Mouse (Mus musculus): ENCODE data around the gene Eef1a2. TPM values are rescaled to one million over a fixed set of nuclear protein-coding genes. Genes with fewer than 3 reads are reported as not detected.
A peak's percentile ranks its signal among the peaks of the same experiment; 100 is the strongest.

Eef1a2 gene
- polyA plus RNA-seq, 1 experiment from 2014 or later, result 1.6 TPM

GRCm38 (mm10) chr2:181157180-181157579 is 366 bp upstream of the Eef1a2 start:
- Histone ChIP-seq H3K4me3 (peak overlapping the region; percentile 46), H3K4me2 (replicated peaks) (peak overlapping the region; percentile 63), H3K4me1 (peaks cover 30% of the 10 kb centered on the region), H3K27me3 (peaks cover 46% of the 10 kb centered on the region), H3K9me3 (no peaks in the 10 kb centered on the region), H3K9ac (replicated peaks) (peak overlapping the region; percentile 58; the same call in 1 of the 2 replicates), H3K27ac (replicated peaks) (peak overlapping the region; percentile 83), H3K36me3 (no peaks in the 10 kb centered on the region)
- WGBS, result 78% methylated on average over 4 of the region's 4 CpGs
- ATAC-seq (ENCODE audit: low FRiP score, low read depth), result no peak

GRCm38 (mm10) chr2:181155801-181156200 is 1.0 kb downstream of the Eef1a2 start:
- H3K4me1 ChIP-seq, result peaks cover 30% of the 10 kb centered on the region
- H3K27me3 ChIP-seq, result peaks cover 52% of the 10 kb centered on the region
- peak overlapping the region; percentile 46 for H3K4me3 ChIP-seq
- no peak overlapping the region; the same call in 1 of the 2 replicates for H3K27ac ChIP-seq (replicated peaks)
- no peaks in the 10 kb centered on the region for H3K9me3 ChIP-seq
- ATAC-seq (ENCODE audit: low FRiP score, low read depth), result no peak
- H3K9ac ChIP-seq (replicated peaks), result peak overlapping the region; percentile 58; the same call in 1 of the 2 replicates
- H3K36me3 ChIP-seq, result no peaks in the 10 kb centered on the region
- WGBS, result 64% methylated on average over 4 of the region's 4 CpGs
- peak overlapping the region; percentile 63 for H3K4me2 ChIP-seq (replicated peaks)

- no peaks in the 10 kb centered on the region for H3K36me3 ChIP-seq
- no peak overlapping the region for H3K4me3 ChIP-seq
- WGBS, result 83% methylated on average over 8 of the region's 8 CpGs
- no peak overlapping the region for H3K4me2 ChIP-seq (replicated peaks)
- H3K9ac ChIP-seq (replicated peaks), result no peak overlapping the region
- H3K9me3 ChIP-seq, result no peaks in the 10 kb centered on the region
- H3K27me3 ChIP-seq, result peaks cover 61% of the 10 kb centered on the region
- no peak for ATAC-seq (ENCODE audit: low FRiP score, low read depth)
- peaks cover 25% of the 10 kb centered on the region for H3K4me1 ChIP-seq
- H3K27ac ChIP-seq (replicated peaks), result no peak overlapping the region
Observed at GRCm38 (mm10) chr2:181154831-181155415, 1.9 kb downstream of the Eef1a2 start.

GRCm38 (mm10) chr2:181154361-181154760 is 2.5 kb downstream of the Eef1a2 start:
- Histone ChIP-seq H3K27me3 (peaks cover 66% of the 10 kb centered on the region), H3K4me3 (no peak overlapping the region), H3K4me2 (replicated peaks) (no peak overlapping the region), H3K9ac (replicated peaks) (no peak overlapping the region), H3K27ac (replicated peaks) (no peak overlapping the region), H3K9me3 (no peaks in the 10 kb centered on the region), H3K36me3 (no peaks in the 10 kb centered on the region), H3K4me1 (peaks cover 19% of the 10 kb centered on the region)
- no peak for ATAC-seq (ENCODE audit: low FRiP score, low read depth)
- WGBS, result 91% methylated on average over 3 of the region's 3 CpGs

- WGBS, result 5% methylated on average over 1 of the region's 1 CpGs
- no peak overlapping the region for H3K4me3 ChIP-seq
- H3K4me2 ChIP-seq (replicated peaks), result no peak overlapping the region
- H3K36me3 ChIP-seq, result no peaks in the 10 kb centered on the region
- H3K9me3 ChIP-seq, result no peaks in the 10 kb centered on the region
- no peak overlapping the region for H3K27ac ChIP-seq (replicated peaks)
- ATAC-seq (ENCODE audit: low FRiP score, low read depth), result no peak
- peaks cover 70% of the 10 kb centered on the region for H3K27me3 ChIP-seq
- no peak overlapping the region for H3K9ac ChIP-seq (replicated peaks)
- peaks cover 14% of the 10 kb centered on the region for H3K4me1 ChIP-seq
Observed at GRCm38 (mm10) chr2:181153837-181154236, 3.0 kb downstream of the Eef1a2 start.

GRCm38 (mm10) chr2:181153131-181153530 is 3.7 kb downstream of the Eef1a2 start:
- H3K27me3 ChIP-seq, result peaks cover 76% of the 10 kb centered on the region
- 93% methylated on average over 1 of the region's 1 CpGs for WGBS
- H3K4me1 ChIP-seq, result peaks cover 18% of the 10 kb centered on the region

GRCm38 (mm10) chr2:181152701-181153100 is 4.1 kb downstream of the Eef1a2 start:
- no peak overlapping the region for H3K4me3 ChIP-seq
- no peaks in the 10 kb centered on the region for H3K36me3 ChIP-seq
- no peak overlapping the region for H3K9ac ChIP-seq (replicated peaks)
- no peak for ATAC-seq (ENCODE audit: low FRiP score, low read depth)
- H3K4me1 ChIP-seq, result peaks cover 22% of the 10 kb centered on the region
- H3K27ac ChIP-seq (replicated peaks), result no peak overlapping the region
- WGBS, result 94% methylated on average over 17 of the region's 17 CpGs
- H3K27me3 ChIP-seq, result peaks cover 76% of the 10 kb centered on the region
- H3K9me3 ChIP-seq, result no peaks in the 10 kb centered on the region
- no peak overlapping the region for H3K4me2 ChIP-seq (replicated peaks)

More at GRCm38 (mm10) chr2:181153131-181153530, 3.7 kb downstream of the Eef1a2 start:
- no peaks in the 10 kb centered on the region for H3K9me3 ChIP-seq
- H3K9ac ChIP-seq (replicated peaks), result no peak overlapping the region
- ATAC-seq (ENCODE audit: low FRiP score, low read depth), result no peak
- no peak overlapping the region for H3K27ac ChIP-seq (replicated peaks)
- no peaks in the 10 kb centered on the region for H3K36me3 ChIP-seq
- H3K4me2 ChIP-seq (replicated peaks), result no peak overlapping the region
- H3K4me3 ChIP-seq, result no peak overlapping the region

- Histone ChIP-seq H3K4me1 (peaks cover 14% of the 10 kb centered on the region), H3K9ac (replicated peaks) (no peak overlapping the region), H3K9me3 (no peaks in the 10 kb centered on the region), H3K27ac (replicated peaks) (no peak overlapping the region), H3K4me3 (no peak overlapping the region), H3K4me2 (replicated peaks) (no peak overlapping the region), H3K27me3 (peaks cover 68% of the 10 kb centered on the region), H3K36me3 (no peaks in the 10 kb centered on the region)
- no peak for ATAC-seq (ENCODE audit: low FRiP score, low read depth)
- WGBS, result 78% methylated on average over 6 of the region's 6 CpGs
Observed at GRCm38 (mm10) chr2:181150281-181150680, 6.5 kb downstream of the Eef1a2 start.

GRCm38 (mm10) chr2:181148318-181148955 is 8.4 kb downstream of the Eef1a2 start:
- H3K27me3 ChIP-seq, result peaks cover 64% of the 10 kb centered on the region
- no peak for ATAC-seq (ENCODE audit: low FRiP score, low read depth)
- 22% methylated on average over 18 of the region's 31 CpGs for WGBS

GRCm38 (mm10) chr2:181147546-181148317 is 9.1 kb downstream of the Eef1a2 start:
- Histone ChIP-seq H3K4me3 (peak overlapping the region; percentile 48), H3K36me3 (no peaks in the 10 kb centered on the region), H3K9me3 (no peaks in the 10 kb centered on the region), H3K27me3 (peaks cover 57% of the 10 kb centered on the region), H3K27ac (replicated peaks) (no peak overlapping the region), H3K4me2 (replicated peaks) (peak overlapping the region; percentile 92), H3K9ac (replicated peaks) (peak overlapping the region; percentile 50), H3K4me1 (peaks cover 14% of the 10 kb centered on the region)
- WGBS, result 1% methylated on average over 45 of the region's 61 CpGs
- peak; percentile 36 for ATAC-seq (ENCODE audit: low FRiP score, low read depth)

More at GRCm38 (mm10) chr2:181148318-181148955, 8.4 kb downstream of the Eef1a2 start:
- Histone ChIP-seq H3K4me3 (peak overlapping the region; percentile 48), H3K27ac (replicated peaks) (no peak overlapping the region), H3K36me3 (no peaks in the 10 kb centered on the region), H3K9ac (replicated peaks) (peak overlapping the region; percentile 50), H3K4me1 (peaks cover 14% of the 10 kb centered on the region), H3K4me2 (replicated peaks) (peak overlapping the region; percentile 92), H3K9me3 (no peaks in the 10 kb centered on the region)

GRCm38 (mm10) chr2:181146976-181147545 is 9.8 kb downstream of the Eef1a2 start:
- peak overlapping the region; percentile 48 for H3K4me3 ChIP-seq

More at GRCm38 (mm10) chr2:181146976-181147545, 9.8 kb downstream of the Eef1a2 start:
- Histone ChIP-seq H3K4me2 (replicated peaks) (peak overlapping the region; percentile 92), H3K27me3 (peaks cover 57% of the 10 kb centered on the region), H3K9me3 (no peaks in the 10 kb centered on the region), H3K27ac (replicated peaks) (no peak overlapping the region), H3K4me1 (peaks cover 14% of the 10 kb centered on the region), H3K36me3 (no peaks in the 10 kb centered on the region), H3K9ac (replicated peaks) (peak overlapping the region; percentile 50; the same call in 1 of the 2 replicates)
- WGBS, result 47% methylated on average over 4 of the region's 4 CpGs
- ATAC-seq (ENCODE audit: low FRiP score, low read depth), result no peak
